Mouse (Mus musculus): Measurements from ENCODE around the gene Prrc2a. TPM values are rescaled to one million over a fixed set of nuclear protein-coding genes. Genes with fewer than 3 reads are reported as not detected.

Prrc2a gene
- polyA plus RNA-seq, 1 experiment = 162 TPM

DNA sequence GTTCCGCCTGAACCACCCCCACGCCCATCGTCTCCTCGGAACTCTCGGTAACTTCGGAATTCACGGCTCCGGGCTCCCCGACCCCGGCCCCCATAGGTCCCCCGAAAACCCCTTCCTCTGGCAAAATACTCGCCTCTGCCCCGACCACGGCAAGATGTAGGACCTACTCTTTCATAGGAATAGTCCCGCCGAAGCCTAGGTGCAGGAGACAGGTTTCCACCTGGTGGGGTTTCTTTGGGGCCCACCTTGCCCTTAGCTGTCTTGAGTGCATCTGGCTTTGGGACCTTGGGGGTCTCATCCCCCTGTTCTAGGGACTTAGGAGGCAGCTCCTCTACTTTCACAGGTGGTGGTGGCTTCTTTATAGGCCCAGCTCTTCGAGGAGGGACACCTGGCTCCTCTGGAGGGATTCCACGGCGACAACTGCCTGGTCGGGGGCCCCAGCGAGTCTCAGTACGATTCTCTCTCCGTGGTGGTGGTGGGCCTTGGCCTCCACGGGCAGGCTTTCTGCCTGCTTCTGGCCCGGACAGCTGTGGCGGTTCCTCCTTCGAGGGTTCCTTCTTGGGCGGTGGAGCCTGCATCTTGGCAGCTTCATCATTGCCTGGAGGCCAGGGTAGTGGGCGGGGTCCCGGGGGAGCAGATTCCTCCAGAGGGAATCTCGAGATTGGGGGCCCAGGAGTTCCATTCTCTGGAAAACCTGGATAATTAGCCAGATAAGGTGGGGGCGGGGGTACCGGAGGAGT lies 8.1 kb downstream of the Prrc2a start:
- TF ChIP-seq CTCF (IDR thresholded peaks at IDR 0.05; ENCODE audit: low read depth, low read length) (no peak), POLR2A (IDR thresholded peaks at IDR 0.05; ENCODE audit: borderline replicate concordance, low read depth, low read length) (no peak)
- Histone ChIP-seq H3K27ac (ENCODE audit: insufficient read depth, low read depth, low read length) (no peak overlapping the region), H3K4me1 (ENCODE audit: control insufficient read depth, insufficient read depth, low read length) (no peaks in the 10 kb centered on the region), H3K4me3 (ENCODE audit: insufficient read depth, low read length) (no peak overlapping the region)

DNA sequence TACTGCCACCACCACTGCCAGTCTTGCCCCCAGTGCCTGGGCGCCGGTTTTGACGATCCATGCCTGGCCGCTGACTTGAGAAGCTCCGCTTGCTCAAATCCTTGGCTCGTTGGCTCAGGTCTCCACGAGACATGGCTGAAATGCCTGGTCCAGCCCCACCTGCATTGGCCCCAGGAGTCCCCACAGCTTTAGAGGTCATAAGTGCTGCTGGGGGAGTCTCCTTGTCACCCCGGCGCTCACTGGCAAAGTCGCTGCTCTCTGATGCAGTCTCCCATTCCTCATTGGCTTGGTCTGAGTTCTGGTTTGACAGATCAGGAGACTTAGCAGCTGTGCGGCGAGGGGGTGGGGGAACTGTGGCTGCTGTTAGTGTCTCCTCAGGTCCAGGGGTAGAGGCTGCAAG lies 9.2 kb downstream of the Prrc2a start:
- H3K4me1 ChIP-seq (ENCODE audit: control insufficient read depth, insufficient read depth, low read length) = no peaks in the 10 kb centered on the region
- H3K4me3 ChIP-seq (ENCODE audit: insufficient read depth, low read length) = no peak overlapping the region
- TF ChIP-seq POLR2A (IDR thresholded peaks at IDR 0.05; ENCODE audit: borderline replicate concordance, low read depth, low read length) = no peak
- no peak overlapping the region for H3K27ac ChIP-seq (ENCODE audit: insufficient read depth, low read depth, low read length)

DNA sequence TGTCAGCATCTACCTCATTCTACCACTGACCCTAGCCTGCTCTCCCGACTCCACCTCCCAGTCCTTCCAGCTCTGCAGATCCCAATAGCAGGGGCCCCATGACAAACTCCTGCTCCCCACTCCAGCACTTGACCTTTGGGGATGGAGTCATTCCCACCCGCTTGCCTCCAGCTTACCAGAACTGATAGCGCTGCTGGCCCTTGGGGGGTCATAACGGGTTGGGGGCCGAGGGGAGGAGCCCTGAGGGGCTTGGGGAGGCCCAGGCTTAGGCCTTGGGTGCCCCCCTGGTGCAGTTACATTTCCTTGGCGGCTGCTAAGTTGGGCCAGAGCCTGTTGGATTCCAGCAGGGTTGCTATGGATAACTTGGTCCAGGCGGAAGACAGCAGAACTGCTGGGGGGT lies 10.1 kb downstream of the Prrc2a start:
- Histone ChIP-seq H3K4me3 (ENCODE audit: insufficient read depth, low read length) (no peak overlapping the region), H3K27ac (ENCODE audit: insufficient read depth, low read depth, low read length) (no peak overlapping the region), H3K4me1 (ENCODE audit: control insufficient read depth, insufficient read depth, low read length) (no peaks in the 10 kb centered on the region)
- TF ChIP-seq POLR2A (IDR thresholded peaks at IDR 0.05; ENCODE audit: borderline replicate concordance, low read depth, low read length) (no peak), CTCF (IDR thresholded peaks at IDR 0.05; ENCODE audit: low read depth, low read length) (no peak)

DNA sequence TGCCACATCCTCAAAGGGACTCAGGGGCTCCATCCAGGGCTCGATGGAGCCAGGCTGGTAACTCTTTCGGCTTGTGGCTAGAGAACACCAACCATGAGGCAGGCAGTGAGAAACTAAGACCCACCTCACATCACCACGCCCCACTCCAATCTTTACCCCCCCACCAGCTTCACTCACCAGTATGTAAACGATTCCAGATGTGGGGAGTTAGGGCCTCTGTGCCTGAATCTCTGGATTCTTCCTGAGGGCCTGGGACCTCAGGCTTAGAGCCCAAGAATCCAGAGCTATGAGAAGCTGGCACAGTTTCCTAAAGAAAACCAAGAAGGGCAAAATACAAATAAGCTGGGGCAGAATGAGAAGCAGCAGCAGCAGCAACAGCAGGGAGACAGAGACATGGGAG lies 10.8 kb downstream of the Prrc2a start:
- H3K4me1 ChIP-seq (ENCODE audit: control insufficient read depth, insufficient read depth, low read length) = no peaks in the 10 kb centered on the region

DNA sequence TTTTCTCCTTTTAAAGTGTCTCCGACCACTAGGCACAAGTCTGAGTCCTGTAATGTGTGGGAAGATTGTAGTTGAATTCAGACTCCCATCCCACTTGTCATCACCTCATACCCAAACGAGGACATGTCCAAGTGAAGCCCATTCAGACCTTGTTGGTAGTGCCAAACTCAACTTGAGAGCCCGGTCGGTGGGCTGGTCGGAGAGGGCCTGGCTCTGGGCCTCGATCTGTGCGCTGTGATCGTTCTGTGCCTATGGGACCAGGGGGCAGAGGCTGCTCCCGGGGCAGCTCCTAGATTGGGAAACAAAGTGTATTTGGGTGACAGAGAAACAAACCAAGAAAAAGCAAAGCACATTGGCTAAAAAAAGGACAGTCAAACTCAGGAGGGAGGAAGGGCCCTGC lies 11.6 kb downstream of the Prrc2a start:
- no peak for TF ChIP-seq CTCF (IDR thresholded peaks at IDR 0.05; ENCODE audit: low read depth, low read length)
- no peak for TF ChIP-seq POLR2A (IDR thresholded peaks at IDR 0.05; ENCODE audit: borderline replicate concordance, low read depth, low read length)
- Histone ChIP-seq H3K27ac (ENCODE audit: insufficient read depth, low read depth, low read length) (no peak overlapping the region), H3K4me3 (ENCODE audit: insufficient read depth, low read length) (no peak overlapping the region), H3K4me1 (ENCODE audit: control insufficient read depth, insufficient read depth, low read length) (no peaks in the 10 kb centered on the region)

More for the DNA sequence above, 10.8 kb downstream of the Prrc2a start:
- H3K27ac ChIP-seq (ENCODE audit: insufficient read depth, low read depth, low read length) = no peak overlapping the region
- H3K4me3 ChIP-seq (ENCODE audit: insufficient read depth, low read length) = no peak overlapping the region
- TF ChIP-seq POLR2A (IDR thresholded peaks at IDR 0.05; ENCODE audit: borderline replicate concordance, low read depth, low read length) = no peak
- no peak for TF ChIP-seq CTCF (IDR thresholded peaks at IDR 0.05; ENCODE audit: low read depth, low read length)

DNA sequence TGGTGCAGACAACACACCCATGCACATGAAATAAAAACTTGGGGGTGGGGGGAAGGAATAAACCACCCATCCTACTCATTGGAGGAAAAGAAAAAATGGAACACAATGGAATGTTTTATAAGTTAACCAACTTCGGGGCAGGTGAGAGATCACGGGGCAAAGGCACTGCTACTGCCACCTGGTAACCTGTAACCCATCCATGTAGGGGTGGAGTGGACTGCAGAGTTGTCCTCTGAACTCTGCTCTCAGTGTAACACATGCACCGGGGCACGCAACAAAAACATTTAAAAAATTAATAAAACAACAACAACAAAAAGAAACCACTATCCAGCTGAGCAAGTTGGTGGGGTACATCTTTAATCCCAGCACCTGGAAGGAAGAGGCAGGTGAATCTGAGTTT lies 12.6 kb downstream of the Prrc2a start:
- Histone ChIP-seq H3K4me3 (ENCODE audit: insufficient read depth, low read length) (no peak overlapping the region), H3K27ac (ENCODE audit: insufficient read depth, low read depth, low read length) (no peak overlapping the region), H3K4me1 (ENCODE audit: control insufficient read depth, insufficient read depth, low read length) (no peaks in the 10 kb centered on the region)
- TF ChIP-seq POLR2A (IDR thresholded peaks at IDR 0.05; ENCODE audit: borderline replicate concordance, low read depth, low read length) (no peak), CTCF (IDR thresholded peaks at IDR 0.05; ENCODE audit: low read depth, low read length) (no peak)

DNA sequence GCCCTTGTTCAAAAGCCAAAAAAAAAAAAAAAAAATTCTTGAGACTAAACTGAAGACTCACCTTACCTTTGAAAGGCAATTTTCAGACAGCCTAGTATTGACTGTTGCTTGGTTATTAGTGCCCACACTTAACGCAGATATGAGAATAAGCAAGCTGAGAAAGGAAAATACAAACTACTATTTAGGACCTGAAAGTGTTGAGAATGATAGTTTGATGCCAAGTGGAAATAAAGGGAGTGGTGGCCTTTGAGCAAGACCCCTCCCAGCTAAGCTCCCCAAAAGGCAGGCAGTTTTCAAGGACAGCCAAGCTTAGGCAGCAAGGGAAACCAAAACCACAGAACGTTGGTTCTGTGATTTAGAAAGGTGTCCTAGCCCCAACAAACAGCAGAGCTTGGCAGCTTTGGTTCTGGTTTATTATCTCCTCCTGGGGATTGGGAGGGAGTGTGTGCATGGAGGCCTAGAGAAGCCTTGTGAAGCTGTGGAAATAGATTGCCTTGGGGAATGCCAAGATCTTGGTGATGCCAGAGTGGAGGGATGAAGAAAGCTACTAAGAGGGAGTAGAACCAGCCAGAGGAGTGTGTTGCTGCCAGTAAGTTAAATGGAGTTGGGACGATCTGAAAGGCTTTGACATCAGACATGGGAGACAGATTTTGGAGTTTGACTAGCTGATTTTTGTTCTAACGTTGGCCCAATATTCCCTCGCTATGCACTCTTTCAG lies 16.6 kb downstream of the Prrc2a start:
- Histone ChIP-seq H3K4me1 (ENCODE audit: control insufficient read depth, insufficient read depth, low read length) (no peaks in the 10 kb centered on the region), H3K27ac (ENCODE audit: insufficient read depth, low read depth, low read length) (no peak overlapping the region), H3K4me3 (ENCODE audit: insufficient read depth, low read length) (no peak overlapping the region)
- TF ChIP-seq CTCF (IDR thresholded peaks at IDR 0.05; ENCODE audit: low read depth, low read length) (no peak), POLR2A (IDR thresholded peaks at IDR 0.05; ENCODE audit: borderline replicate concordance, low read depth, low read length) (no peak)

DNA sequence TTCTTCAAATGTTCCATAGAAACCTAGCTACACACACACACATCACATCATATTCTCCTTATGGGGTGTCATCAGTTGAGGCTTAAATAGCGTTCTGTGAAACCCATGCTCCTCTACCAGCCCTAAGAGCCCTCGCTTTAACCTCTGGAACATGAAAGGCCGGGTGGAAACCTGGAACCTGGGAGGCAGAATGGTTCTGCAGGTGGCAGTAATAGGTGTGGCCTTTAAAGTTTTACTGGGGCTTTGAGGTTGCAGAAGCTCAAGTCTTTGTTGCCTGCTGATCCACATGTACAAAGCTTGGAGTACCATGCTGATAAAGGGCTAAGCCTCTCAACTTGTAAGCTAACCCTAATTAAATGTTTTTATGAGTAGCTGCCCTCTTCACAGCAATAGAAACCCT lies 17.3 kb downstream of the Prrc2a start:
- Histone ChIP-seq H3K4me3 (ENCODE audit: insufficient read depth, low read length) (no peak overlapping the region), H3K4me1 (ENCODE audit: control insufficient read depth, insufficient read depth, low read length) (no peaks in the 10 kb centered on the region), H3K27ac (ENCODE audit: insufficient read depth, low read depth, low read length) (no peak overlapping the region)
- TF ChIP-seq CTCF (IDR thresholded peaks at IDR 0.05; ENCODE audit: low read depth, low read length) (no peak), POLR2A (IDR thresholded peaks at IDR 0.05; ENCODE audit: borderline replicate concordance, low read depth, low read length) (no peak)

DNA sequence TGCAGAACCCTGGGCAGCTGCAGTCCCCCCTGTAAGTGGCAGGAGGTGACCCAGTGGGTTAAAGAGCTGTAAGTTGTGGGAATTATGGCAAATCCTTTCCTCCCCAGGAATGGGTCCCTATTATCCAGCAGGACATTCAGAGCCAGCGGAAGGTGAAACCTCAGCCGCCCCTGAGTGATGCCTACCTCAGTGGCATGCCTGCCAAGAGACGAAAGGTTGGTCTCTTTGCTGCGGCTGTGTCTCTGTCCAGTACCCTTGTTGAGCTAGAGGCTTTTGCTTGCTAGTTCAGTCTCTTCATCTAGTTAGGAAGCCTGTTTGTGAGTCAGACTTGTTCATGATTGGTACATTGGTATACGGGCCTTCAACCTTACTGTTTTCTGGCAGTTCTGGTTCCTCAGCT lies 18.6 kb downstream of the Prrc2a start:
- Histone ChIP-seq H3K27ac (ENCODE audit: insufficient read depth, low read depth, low read length) (no peak overlapping the region), H3K4me1 (ENCODE audit: control insufficient read depth, insufficient read depth, low read length) (no peaks in the 10 kb centered on the region), H3K4me3 (ENCODE audit: insufficient read depth, low read length) (no peak overlapping the region)
- TF ChIP-seq POLR2A (IDR thresholded peaks at IDR 0.05; ENCODE audit: borderline replicate concordance, low read depth, low read length) (no peak), CTCF (IDR thresholded peaks at IDR 0.05; ENCODE audit: low read depth, low read length) (no peak)

DNA sequence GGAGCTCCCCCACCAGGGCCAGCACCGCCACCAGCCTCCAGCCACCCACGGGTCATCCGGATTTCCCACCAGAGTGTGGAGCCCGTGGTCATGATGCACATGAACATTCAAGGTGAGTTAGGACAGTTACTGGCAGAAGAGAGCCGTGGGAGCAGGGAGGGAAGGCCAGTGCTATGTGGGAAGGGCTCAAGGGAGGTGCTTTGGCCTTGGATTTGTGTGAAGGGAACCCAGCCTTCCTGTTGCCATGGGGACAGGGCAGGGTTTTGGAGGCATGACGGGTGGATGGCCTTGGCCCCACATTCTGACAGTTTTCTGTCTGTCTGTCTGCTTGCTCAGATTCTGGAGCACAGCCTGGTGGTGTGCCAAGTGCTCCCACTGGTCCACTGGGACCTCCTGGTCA lies 22.7 kb downstream of the Prrc2a start:
- Histone ChIP-seq H3K4me1 (ENCODE audit: control insufficient read depth, insufficient read depth, low read length) (0 out of 2 replicates have a peak, but pooled peaks cover 4% of the 10 kb centered on the region), H3K4me3 (ENCODE audit: insufficient read depth, low read length) (no peak overlapping the region), H3K27ac (ENCODE audit: insufficient read depth, low read depth, low read length) (no peak overlapping the region)
- TF ChIP-seq POLR2A (IDR thresholded peaks at IDR 0.05; ENCODE audit: borderline replicate concordance, low read depth, low read length) (no peak), CTCF (IDR thresholded peaks at IDR 0.05; ENCODE audit: low read depth, low read length) (no peak)
